Mouse (Mus musculus) ES-Bruce4 (cell line): ENCODE data around the gene Hyal1. TPM values are rescaled to one million over a fixed set of nuclear protein-coding genes. Genes with fewer than 3 reads are reported as not detected.

Source experiments
- H3K27ac ChIP-seq: 2 replicates; pipeline ENCODE4 v1.5.1; 2012; ENCODE audit warnings: low read length, inconsistent platforms; ENCODE audit not compliant: insufficient read depth
- H3K27me3 ChIP-seq: 2 replicates; pipeline ENCODE4 v1.6.1; 2012; ENCODE audit warnings: mild to moderate bottlenecking, low read length, inconsistent platforms; ENCODE audit not compliant: control insufficient read depth, poor library complexity, insufficient read depth, severe bottlenecking
- H3K36me3 ChIP-seq: 2 replicates; pipeline ENCODE4 v1.6.1; 2012; ENCODE audit warnings: inconsistent platforms, mild to moderate bottlenecking, low read length, moderate library complexity; ENCODE audit not compliant: control insufficient read depth, poor library complexity, insufficient read depth, severe bottlenecking
- H3K4me1 ChIP-seq: one replicate; pipeline ENCODE4 v1.8.1; 2011; ENCODE audit warnings: low read length; ENCODE audit not compliant: control insufficient read depth, insufficient read depth
- H3K4me3 ChIP-seq: 2 replicates; pipeline ENCODE4 v1.5.1; 2011; ENCODE audit warnings: low read depth, mild to moderate bottlenecking, low read length
- H3K9ac ChIP-seq: 2 replicates; pipeline ENCODE4 v1.6.1; 2012; ENCODE audit warnings: low read depth, mild to moderate bottlenecking, inconsistent platforms; ENCODE audit not compliant: poor library complexity, severe bottlenecking
- H3K9me3 ChIP-seq: replicated peaks from 2 replicates; pipeline ENCODE4 v1.6.1; 2012; ENCODE audit warnings: mild to moderate bottlenecking, low read length, inconsistent platforms; ENCODE audit not compliant: control insufficient read depth, poor library complexity, insufficient read depth, severe bottlenecking
- CTCF ChIP-seq: IDR thresholded peaks from one replicate; pipeline ENCODE4 v1.8.1; 2011; ENCODE audit warnings: low read depth, low read length
- EP300 ChIP-seq: IDR thresholded peaks from 2 replicates; pipeline ENCODE4 v1.6.1; 2011; ENCODE audit warnings: low read depth, low read length; ENCODE audit not compliant: insufficient read depth
- POLR2A ChIP-seq: IDR thresholded peaks from one replicate; pipeline ENCODE4 v1.8.1; 2011; ENCODE audit warnings: low read length; ENCODE audit not compliant: insufficient read depth
- polyA plus RNA-seq: library from polyadenylated mRNA; stranded (reverse); fragments of >200 nt; gene quantifications from 2 replicates; pipeline ENCODE4 v1.2.4, GENCODE M21; 2011; ENCODE audit warnings: low read depth; ENCODE audit not compliant: missing spikeins, insufficient read depth, insufficient read length

Gene Hyal1
- polyA plus RNA-seq, 1 experiment = 25.8 TPM

DNA sequence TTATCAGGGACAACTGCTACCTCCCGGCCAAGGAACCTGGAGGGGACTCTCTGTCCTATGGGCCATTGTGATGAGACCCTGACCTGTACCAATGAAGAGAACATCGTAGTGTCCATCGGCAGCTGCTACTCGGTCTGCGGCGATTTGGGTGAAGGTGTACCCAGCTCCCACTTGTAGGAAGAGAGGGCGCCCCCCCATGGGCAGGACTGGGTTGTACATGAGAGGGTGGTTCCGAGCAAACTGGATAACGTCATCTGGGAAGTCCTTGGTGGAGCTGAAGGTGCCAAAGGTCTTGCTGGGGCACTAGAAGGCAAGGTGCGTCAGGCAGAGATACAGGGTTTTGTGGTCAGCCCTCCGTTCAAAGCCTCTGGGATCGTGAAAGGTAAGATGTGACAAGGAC is 24.0 kb downstream of the Hyal1 start:
- no peak for TF ChIP-seq EP300
- peak; percentile 49 for TF ChIP-seq CTCF
- H3K36me3 ChIP-seq = no peaks in the 10 kb centered on the region
- no peak overlapping the region for H3K9ac ChIP-seq
- H3K27me3 ChIP-seq = no peaks in the 10 kb centered on the region
- peaks cover 8% of the 10 kb centered on the region for H3K4me1 ChIP-seq
- H3K27ac ChIP-seq = no peak overlapping the region
- H3K9me3 ChIP-seq = no peaks in the 10 kb centered on the region
- no peak overlapping the region for H3K4me3 ChIP-seq

DNA sequence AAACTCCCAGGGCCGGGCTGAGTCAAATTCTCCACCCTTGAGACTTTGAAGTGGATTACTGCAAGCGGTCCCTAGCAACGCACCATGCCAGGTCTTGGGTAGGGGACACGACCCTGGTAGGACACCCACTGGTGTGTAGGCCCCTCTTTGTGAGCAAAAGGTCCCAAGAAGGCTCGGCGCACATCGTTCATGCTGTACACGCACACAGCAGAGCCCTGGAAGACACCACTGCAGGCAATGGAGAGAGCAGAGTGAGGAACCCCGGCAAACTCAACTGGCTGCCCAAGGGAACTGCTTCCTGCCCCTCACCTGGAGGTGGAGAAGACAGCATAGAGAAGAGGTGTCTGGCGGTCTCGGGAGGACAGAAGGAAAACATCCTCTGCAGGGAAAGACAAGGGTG is 24.5 kb downstream of the Hyal1 start:
- Histone ChIP-seq H3K36me3 (no peaks in the 10 kb centered on the region), H3K4me3 (no peak overlapping the region), H3K9me3 (no peaks in the 10 kb centered on the region), H3K4me1 (peaks cover 8% of the 10 kb centered on the region), H3K9ac (no peak overlapping the region), H3K27me3 (no peaks in the 10 kb centered on the region), H3K27ac (no peak overlapping the region)
- no peak for TF ChIP-seq POLR2A
- no peak for TF ChIP-seq CTCF
- TF ChIP-seq EP300 = no peak

DNA sequence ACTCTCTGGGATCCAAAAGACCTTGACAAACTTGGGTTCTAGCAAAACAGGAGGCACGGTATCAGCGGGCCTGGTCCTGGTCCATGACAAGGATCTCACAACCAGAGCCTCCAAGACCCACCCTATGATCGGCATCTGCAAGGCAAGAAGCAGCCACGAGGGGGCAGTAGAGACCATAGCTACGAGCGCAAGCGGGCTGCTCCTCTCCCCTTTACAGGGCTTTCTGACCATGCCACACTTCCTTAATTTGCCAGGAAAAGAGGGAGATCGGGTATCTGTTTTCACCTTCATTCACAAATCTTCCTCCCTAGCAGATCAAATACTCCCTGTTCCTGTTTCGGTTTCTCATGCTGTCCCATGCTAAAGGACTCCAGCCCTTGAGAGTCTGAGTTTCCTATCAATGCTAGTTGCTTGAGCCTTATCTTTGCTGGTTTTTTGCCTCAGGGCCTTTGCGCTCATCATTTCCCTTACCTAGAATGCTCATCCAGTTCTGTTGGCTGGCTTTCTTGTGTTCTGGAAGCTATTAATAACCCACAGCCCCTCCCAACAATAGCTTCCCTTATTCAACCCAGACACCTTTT is 25.4 kb downstream of the Hyal1 start:
- Histone ChIP-seq H3K9me3 (no peaks in the 10 kb centered on the region), H3K36me3 (no peaks in the 10 kb centered on the region), H3K27ac (no peak overlapping the region), H3K9ac (no peak overlapping the region), H3K4me3 (no peak overlapping the region), H3K4me1 (peaks cover 11% of the 10 kb centered on the region), H3K27me3 (no peaks in the 10 kb centered on the region)
- no peak for TF ChIP-seq POLR2A
- TF ChIP-seq EP300 = peak; percentile 48; the same call in 1 of the 2 replicates
- peak; percentile 99 for TF ChIP-seq CTCF

DNA sequence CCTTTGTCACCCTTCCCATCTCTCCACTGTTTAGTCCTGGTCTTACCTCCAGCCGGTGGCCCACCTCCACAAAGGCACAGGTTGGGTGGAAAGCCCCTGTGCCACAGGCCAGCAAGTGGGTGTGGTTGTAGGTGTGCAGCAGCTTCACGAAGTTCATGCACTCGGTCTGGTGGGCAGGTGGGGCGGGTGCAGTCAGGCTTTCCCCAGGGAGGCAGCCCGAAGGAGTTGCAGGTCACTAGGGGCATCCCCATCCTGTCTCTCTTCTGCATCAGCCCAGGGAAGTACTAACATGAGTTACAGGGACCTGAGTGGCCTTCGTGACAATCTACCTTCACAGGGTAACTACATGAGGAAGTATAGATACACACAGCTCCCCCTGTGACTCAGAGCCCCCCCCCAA is 26.5 kb downstream of the Hyal1 start:
- no peak for TF ChIP-seq CTCF
- no peak for TF ChIP-seq EP300
- no peak for TF ChIP-seq POLR2A
- no peak overlapping the region for H3K27ac ChIP-seq

DNA sequence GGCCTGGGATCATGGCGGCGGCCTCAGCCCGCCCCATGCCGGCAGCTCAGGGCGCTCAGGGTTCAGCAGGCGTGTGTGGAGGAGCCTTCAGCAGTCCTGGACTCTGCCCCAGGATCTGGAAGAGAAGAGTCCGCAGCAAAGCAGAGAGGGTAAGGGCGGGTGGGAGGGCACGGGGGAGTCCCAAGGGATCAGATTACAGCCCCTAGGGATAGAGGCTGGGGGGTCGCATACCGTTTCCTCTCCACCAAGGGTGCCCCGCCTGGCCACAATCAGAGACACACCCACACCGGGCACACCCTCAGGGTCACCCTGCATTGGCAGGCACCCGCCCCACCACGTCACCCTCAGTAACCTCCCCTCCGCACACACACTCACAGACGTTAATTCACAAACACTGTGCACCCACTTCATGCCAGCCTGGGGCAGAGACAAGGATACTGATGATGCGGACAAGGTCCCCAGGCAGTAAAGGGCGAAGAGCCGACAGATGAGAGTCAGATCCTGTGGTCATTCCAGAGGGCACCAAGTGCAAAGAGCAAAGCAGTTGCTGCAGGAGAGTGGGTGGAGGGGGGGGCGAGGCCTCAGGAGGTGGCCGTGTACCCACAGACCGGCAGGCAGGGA is 28.4 kb downstream of the Hyal1 start:
- Histone ChIP-seq H3K4me3 (peak overlapping the region; percentile 18; the same call in 1 of the 2 replicates), H3K9me3 (no peaks in the 10 kb centered on the region), H3K9ac (peak overlapping the region; percentile 53), H3K4me1 (peaks cover 17% of the 10 kb centered on the region), H3K27me3 (no peaks in the 10 kb centered on the region), H3K36me3 (no peaks in the 10 kb centered on the region), H3K27ac (no peak overlapping the region)
- peak; percentile 65; the same call in 1 of the 2 replicates for TF ChIP-seq EP300
- no peak for TF ChIP-seq POLR2A
- no peak for TF ChIP-seq CTCF

More for the DNA sequence above, 26.5 kb downstream of the Hyal1 start:
- H3K9ac ChIP-seq = no peak overlapping the region
- H3K4me1 ChIP-seq = peaks cover 11% of the 10 kb centered on the region
- no peaks in the 10 kb centered on the region for H3K36me3 ChIP-seq
- no peaks in the 10 kb centered on the region for H3K9me3 ChIP-seq
- H3K27me3 ChIP-seq = no peaks in the 10 kb centered on the region
- no peak overlapping the region for H3K4me3 ChIP-seq

DNA sequence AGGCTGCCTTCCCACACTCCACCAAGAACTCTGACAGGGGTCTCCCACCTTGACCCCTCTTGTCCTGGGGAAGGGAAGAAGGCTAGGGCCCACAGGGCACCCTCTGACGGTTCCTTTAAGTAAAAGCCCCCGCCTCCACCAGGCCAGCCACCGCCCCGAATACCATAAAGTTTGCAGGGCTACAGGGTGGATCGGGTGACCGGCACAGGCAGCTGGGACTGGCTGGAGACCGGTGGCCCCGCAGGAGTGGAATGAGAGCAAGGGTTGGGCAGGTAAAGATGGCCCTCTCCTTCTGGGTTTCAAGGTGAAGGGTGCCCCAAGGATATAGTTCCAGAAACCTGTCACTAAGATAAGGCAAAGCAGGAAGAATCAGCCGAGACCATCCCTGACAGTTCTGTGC is 29.9 kb downstream of the Hyal1 start:
- Histone ChIP-seq H3K9ac (no peak overlapping the region), H3K27ac (no peak overlapping the region), H3K36me3 (no peaks in the 10 kb centered on the region), H3K4me3 (no peak overlapping the region), H3K9me3 (no peaks in the 10 kb centered on the region), H3K4me1 (peaks cover 15% of the 10 kb centered on the region), H3K27me3 (no peaks in the 10 kb centered on the region)
- TF ChIP-seq POLR2A (no peak), CTCF (no peak), EP300 (no peak)
